Mouse (Mus musculus): ENCODE data around the gene Clk1. TPM values are rescaled to one million over a fixed set of nuclear protein-coding genes. Genes with fewer than 3 reads are reported as not detected.
A peak's percentile ranks its signal among the peaks of the same experiment; 100 is the strongest.

Gene Clk1
- polyA plus RNA-seq (2012; rRNA removed): 252 TPM in 2 replicates

GRCm38 (mm10) chr1:58423371-58424248 is at the start of gene Clk1:
Gene Clk1, minus strand, starts transcription at chr1:58424066.
- DNase-seq: peak; percentile 97 to 99
- Histone ChIP-seq H3K4me1 (ENCODE audit: control insufficient read depth, insufficient read depth, low read length) (peaks cover 3% of the 10 kb centered on the region; the same call in 1 of the 2 replicates), H3K27ac (ENCODE audit: insufficient read depth, low read length) (peak within 1 kb of the TSS; percentile 93), H3K4me3 (replicated peaks; ENCODE audit: insufficient read depth, low read depth, low read length) (peak within 1 kb of the TSS; percentile 93), H3K27me3 (ENCODE audit: control insufficient read depth, insufficient read depth, low read length) (no peaks in the 10 kb centered on the region)
- no peak for TF ChIP-seq CTCF (IDR thresholded peaks at IDR 0.05; ENCODE audit: borderline replicate concordance, insufficient read depth, low read depth, low read length)
- TF ChIP-seq POLR2A (IDR thresholded peaks at IDR 0.05; ENCODE audit: borderline replicate concordance, insufficient read depth, low read length): peak; percentile 100
- WGBS: under 1% methylated on average over 79 of the region's 79 CpGs

DNA sequence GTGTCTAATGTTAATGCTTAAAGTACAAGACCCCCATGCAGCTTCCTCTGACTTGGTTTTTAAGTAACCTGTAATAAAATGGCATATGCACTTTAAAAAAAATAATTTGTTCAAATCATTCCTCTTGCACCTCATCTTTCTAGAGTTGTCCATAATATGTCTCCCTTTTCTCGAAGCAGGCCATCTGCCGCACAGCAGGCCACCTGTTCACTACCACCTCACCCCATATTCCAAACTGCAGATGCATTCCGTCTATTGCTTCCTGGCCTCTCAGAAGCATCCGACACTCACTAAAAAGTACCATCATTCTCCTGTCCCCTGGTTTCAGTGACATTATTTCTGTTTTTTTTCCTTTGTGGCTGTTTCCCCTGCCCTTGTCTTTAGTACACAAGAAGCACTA is 41.7 kb upstream of the Clk1 start:
- TF ChIP-seq CTCF (IDR thresholded peaks at IDR 0.05; ENCODE audit: borderline replicate concordance, insufficient read depth, low read depth, low read length): no peak
- WGBS: 14% methylated on average over 4 of the region's 4 CpGs
- Histone ChIP-seq H3K4me1 (ENCODE audit: control insufficient read depth, insufficient read depth, low read length) (peaks cover 13% of the 10 kb centered on the region; the same call in 1 of the 2 replicates), H3K4me3 (replicated peaks; ENCODE audit: insufficient read depth, low read depth, low read length) (no peak overlapping the region), H3K27ac (ENCODE audit: insufficient read depth, low read length) (peak overlapping the region; percentile 44; the same call in 1 of the 2 replicates), H3K27me3 (ENCODE audit: control insufficient read depth, insufficient read depth, low read length) (no peaks in the 10 kb centered on the region)
- peak; percentile 39 to 60 for DNase-seq

DNA sequence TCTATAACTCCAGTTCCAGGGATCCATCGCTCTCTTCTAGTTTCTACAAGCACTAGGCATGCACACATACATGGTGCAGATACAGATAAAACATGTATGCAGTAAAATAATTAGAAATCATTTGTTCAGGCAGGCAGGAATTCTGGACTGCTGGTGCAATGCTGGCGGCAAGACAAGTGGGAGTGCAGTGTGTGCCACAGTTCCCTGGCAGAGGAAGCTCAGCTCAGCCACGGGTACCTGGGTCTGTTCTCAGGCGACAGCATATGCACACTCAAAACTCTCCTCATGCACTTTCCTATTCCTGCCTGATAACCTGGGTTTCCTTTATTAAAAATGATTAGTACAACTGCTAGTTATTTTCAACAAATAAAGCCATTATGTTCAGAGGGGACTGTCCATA is 41.2 kb upstream of the Clk1 start:
- Histone ChIP-seq H3K4me3 (replicated peaks; ENCODE audit: insufficient read depth, low read depth, low read length) (no peak overlapping the region), H3K27me3 (ENCODE audit: control insufficient read depth, insufficient read depth, low read length) (no peaks in the 10 kb centered on the region), H3K4me1 (ENCODE audit: control insufficient read depth, insufficient read depth, low read length) (peaks cover 13% of the 10 kb centered on the region; the same call in 1 of the 2 replicates), H3K27ac (ENCODE audit: insufficient read depth, low read length) (peak overlapping the region; percentile 44; the same call in 1 of the 2 replicates)
- WGBS: 32% methylated on average over 4 of the region's 4 CpGs
- DNase-seq: peak; percentile 57 to 69
- no peak for TF ChIP-seq CTCF (IDR thresholded peaks at IDR 0.05; ENCODE audit: borderline replicate concordance, insufficient read depth, low read depth, low read length)
- TF ChIP-seq POLR2A (IDR thresholded peaks at IDR 0.05; ENCODE audit: borderline replicate concordance, insufficient read depth, low read length): no peak

DNA sequence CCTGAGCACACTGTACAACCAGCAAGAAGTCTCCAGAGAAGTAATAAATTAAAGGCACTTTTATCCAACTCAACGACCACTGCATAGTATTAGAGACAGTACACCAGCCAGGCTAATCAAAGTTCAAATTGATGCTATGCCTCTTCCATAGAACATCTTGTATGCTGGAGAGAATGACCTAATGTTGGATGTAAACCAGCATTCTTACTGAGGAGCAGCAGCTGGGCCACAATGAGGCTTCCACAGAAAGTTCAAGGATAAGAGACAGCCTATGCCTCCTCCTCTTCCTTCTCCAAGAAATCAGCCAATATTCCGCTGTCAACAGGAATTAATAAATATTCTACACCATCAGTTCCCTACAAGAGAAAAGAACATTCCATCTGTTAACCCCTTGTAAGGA is 40.1 kb upstream of the Clk1 start:
- DNase-seq: no peak
- no peak overlapping the region for H3K27ac ChIP-seq (ENCODE audit: insufficient read depth, low read length)
- H3K27me3 ChIP-seq (ENCODE audit: control insufficient read depth, insufficient read depth, low read length): no peaks in the 10 kb centered on the region
- TF ChIP-seq CTCF (IDR thresholded peaks at IDR 0.05; ENCODE audit: borderline replicate concordance, insufficient read depth, low read depth, low read length) (no peak), POLR2A (IDR thresholded peaks at IDR 0.05; ENCODE audit: borderline replicate concordance, insufficient read depth, low read length) (no peak)
- peaks cover 13% of the 10 kb centered on the region; the same call in 1 of the 2 replicates for H3K4me1 ChIP-seq (ENCODE audit: control insufficient read depth, insufficient read depth, low read length)
- no peak overlapping the region for H3K4me3 ChIP-seq (replicated peaks; ENCODE audit: insufficient read depth, low read depth, low read length)
- 79% methylated on average over 2 of the region's 2 CpGs for WGBS

DNA sequence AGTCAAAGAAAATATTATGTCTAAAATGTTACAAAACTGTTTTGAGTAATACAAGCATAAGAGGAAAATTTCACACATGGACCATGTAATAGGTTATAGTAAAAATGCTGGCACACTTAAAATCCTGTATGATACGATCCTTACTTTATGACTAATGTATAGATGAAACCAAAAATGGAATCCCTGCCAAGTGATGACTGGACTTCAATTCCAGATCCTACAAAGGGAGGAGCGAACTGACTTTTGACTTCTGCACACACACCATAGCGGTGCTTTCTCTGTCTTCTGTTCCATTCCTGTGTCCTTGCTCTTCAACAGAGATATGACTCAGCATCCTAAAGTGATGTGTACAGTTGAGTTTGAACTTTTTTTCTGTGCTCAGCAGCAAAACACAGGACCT is 36.7 kb upstream of the Clk1 start:
- DNase-seq: no peak
- no peak for TF ChIP-seq POLR2A (IDR thresholded peaks at IDR 0.05; ENCODE audit: borderline replicate concordance, insufficient read depth, low read length)
- TF ChIP-seq CTCF (IDR thresholded peaks at IDR 0.05; ENCODE audit: borderline replicate concordance, insufficient read depth, low read depth, low read length): no peak
- H3K4me1 ChIP-seq (ENCODE audit: control insufficient read depth, insufficient read depth, low read length): peaks cover 10% of the 10 kb centered on the region; the same call in 1 of the 2 replicates
- no peak overlapping the region for H3K27ac ChIP-seq (ENCODE audit: insufficient read depth, low read length)
- H3K4me3 ChIP-seq (replicated peaks; ENCODE audit: insufficient read depth, low read depth, low read length): no peak overlapping the region
- H3K27me3 ChIP-seq (ENCODE audit: control insufficient read depth, insufficient read depth, low read length): no peaks in the 10 kb centered on the region
- 95% methylated on average over 3 of the region's 3 CpGs for WGBS

GRCm38 (mm10) chr1:58458867-58459266 is 35.0 kb upstream of the Clk1 start:
- no peaks in the 10 kb centered on the region for H3K4me1 ChIP-seq (ENCODE audit: control insufficient read depth, insufficient read depth, low read length)
- no peaks in the 10 kb centered on the region for H3K27me3 ChIP-seq (ENCODE audit: control insufficient read depth, insufficient read depth, low read length)
- H3K4me3 ChIP-seq (replicated peaks; ENCODE audit: insufficient read depth, low read depth, low read length): no peak overlapping the region
- peak; percentile 20 to 47 for DNase-seq
- WGBS: 53% methylated on average over 2 of the region's 2 CpGs
- TF ChIP-seq CTCF (IDR thresholded peaks at IDR 0.05; ENCODE audit: borderline replicate concordance, insufficient read depth, low read depth, low read length): no peak
- TF ChIP-seq POLR2A (IDR thresholded peaks at IDR 0.05; ENCODE audit: borderline replicate concordance, insufficient read depth, low read length): no peak
- no peak overlapping the region for H3K27ac ChIP-seq (ENCODE audit: insufficient read depth, low read length)

DNA sequence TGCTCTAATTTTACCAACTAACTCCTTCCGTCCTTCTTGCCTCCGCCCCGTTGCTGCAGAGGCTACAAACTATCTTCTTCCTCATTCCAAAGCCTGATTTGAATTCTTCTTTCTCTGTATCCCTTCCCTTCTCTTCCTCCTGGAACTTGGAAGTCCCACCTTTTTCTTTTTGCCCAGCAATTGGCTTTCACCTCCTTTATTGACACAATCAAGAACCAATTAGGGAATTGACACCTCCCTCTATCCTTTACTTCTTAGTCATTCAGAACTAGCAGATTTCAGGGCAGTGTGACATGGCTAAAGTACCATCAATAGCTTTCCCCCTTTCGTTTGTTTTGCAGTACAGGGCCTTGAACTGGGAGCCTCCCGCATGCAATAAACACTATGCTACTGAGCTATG is 34.3 kb upstream of the Clk1 start:
- Histone ChIP-seq H3K4me1 (ENCODE audit: control insufficient read depth, insufficient read depth, low read length) (no peaks in the 10 kb centered on the region), H3K27me3 (ENCODE audit: control insufficient read depth, insufficient read depth, low read length) (no peaks in the 10 kb centered on the region), H3K4me3 (replicated peaks; ENCODE audit: insufficient read depth, low read depth, low read length) (no peak overlapping the region), H3K27ac (ENCODE audit: insufficient read depth, low read length) (no peak overlapping the region)
- TF ChIP-seq CTCF (IDR thresholded peaks at IDR 0.05; ENCODE audit: borderline replicate concordance, insufficient read depth, low read depth, low read length) (no peak), POLR2A (IDR thresholded peaks at IDR 0.05; ENCODE audit: borderline replicate concordance, insufficient read depth, low read length) (no peak)
- 94% methylated on average over 5 of the region's 5 CpGs for WGBS
- DNase-seq: no peak

DNA sequence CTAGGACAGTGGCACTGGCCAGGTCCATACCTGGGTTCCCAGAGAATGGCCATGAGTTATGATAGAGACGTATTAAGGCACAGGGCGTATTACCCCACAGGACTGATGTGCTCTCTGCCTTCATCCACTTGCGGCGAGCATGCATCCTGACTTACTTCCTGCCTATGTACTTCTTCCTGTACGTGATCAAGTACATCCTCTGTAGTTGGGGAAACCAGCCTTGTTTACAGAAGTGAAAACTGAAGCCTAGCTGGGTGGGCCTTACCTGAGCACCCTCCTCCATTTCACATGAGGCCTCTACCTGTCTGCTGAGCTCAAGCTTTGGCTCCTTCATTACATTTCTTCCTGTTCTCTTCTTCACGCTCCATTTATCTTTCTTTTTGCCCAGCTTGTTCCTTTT is 30.4 kb upstream of the Clk1 start:
- H3K27ac ChIP-seq (ENCODE audit: insufficient read depth, low read length): no peak overlapping the region
- 95% methylated on average over 6 of the region's 6 CpGs for WGBS
- no peaks in the 10 kb centered on the region for H3K4me1 ChIP-seq (ENCODE audit: control insufficient read depth, insufficient read depth, low read length)
- H3K27me3 ChIP-seq (ENCODE audit: control insufficient read depth, insufficient read depth, low read length): no peaks in the 10 kb centered on the region
- DNase-seq: no peak
- no peak for TF ChIP-seq POLR2A (IDR thresholded peaks at IDR 0.05; ENCODE audit: borderline replicate concordance, insufficient read depth, low read length)
- no peak for TF ChIP-seq CTCF (IDR thresholded peaks at IDR 0.05; ENCODE audit: borderline replicate concordance, insufficient read depth, low read depth, low read length)
- H3K4me3 ChIP-seq (replicated peaks; ENCODE audit: insufficient read depth, low read depth, low read length): no peak overlapping the region
